Mouse (Mus musculus) spleen, postnatal 14 days (tissue): ENCODE measurements at regions not wholly inside any gene's neighbourhood (a gene's known extent, or its start where the extent isn't known, plus 50 kb on each side); places are given as distances from the start of the nearest gene placed in this dataset.
"Not testable (repeated sequence)": the region's sequence is repeated elsewhere in the genome, so short reads cannot be mapped to it uniquely, and the experiment has no call there.

ENCODE experiments used
- DNase-seq, 2 experiments: peaks; one replicate each; pipeline ENCODE4 v3.0.0; 2021 to 2022; ENCODE audit warnings: low spot score in 2 of 2

- DNase-seq: no peak
Measured at GRCm38 (mm10) chr12:117379103-117379850, 137.0 kb upstream of the Rapgef5 start.

GRCm38 (mm10) chr12:117380836-117381235 lies 135.4 kb upstream of the Rapgef5 start:
- no peak for DNase-seq

- DNase-seq: not testable (repeated sequence)
Measured at GRCm38 (mm10) chr12:117382727-117383126, 133.6 kb upstream of the Rapgef5 start.

GRCm38 (mm10) chr12:117385072-117385666 lies 131.1 kb upstream of the Rapgef5 start:
- DNase-seq: peak; percentile 50 to 71

- no peak for DNase-seq
Measured at GRCm38 (mm10) chr12:117385697-117386096, 130.6 kb upstream of the Rapgef5 start.

- DNase-seq: no peak
Measured at GRCm38 (mm10) chr12:117386957-117387356, 129.3 kb upstream of the Rapgef5 start.

- DNase-seq: no peak
Measured at GRCm38 (mm10) chr12:117389516-117390347, 126.5 kb upstream of the Rapgef5 start.

GRCm38 (mm10) chr12:117397512-117397911 lies 118.8 kb upstream of the Rapgef5 start:
- no peak for DNase-seq

- peak; percentile 9 to 50 for DNase-seq
Measured at GRCm38 (mm10) chr12:117403513-117404156, 112.6 kb upstream of the Rapgef5 start.

GRCm38 (mm10) chr12:117404157-117404752 lies 112.0 kb upstream of the Rapgef5 start:
- DNase-seq: no peak

GRCm38 (mm10) chr12:117406832-117407231 lies 109.4 kb upstream of the Rapgef5 start:
- DNase-seq: no peak

- DNase-seq: no peak
Measured at GRCm38 (mm10) chr12:117410604-117411003, 105.7 kb upstream of the Rapgef5 start.

GRCm38 (mm10) chr12:117412257-117412656 lies 104.0 kb upstream of the Rapgef5 start:
- DNase-seq: no peak

GRCm38 (mm10) chr12:117412779-117413505 lies 103.3 kb upstream of the Rapgef5 start:
- DNase-seq: no peak

- DNase-seq: no peak
Measured at GRCm38 (mm10) chr12:117414020-117414419, 102.3 kb upstream of the Rapgef5 start.

GRCm38 (mm10) chr12:117415146-117415545 lies 101.1 kb upstream of the Rapgef5 start:
- no peak for DNase-seq

- DNase-seq: no peak
Measured at GRCm38 (mm10) chr12:117417991-117418390, 98.3 kb upstream of the Rapgef5 start.

- no peak for DNase-seq
Measured at GRCm38 (mm10) chr12:117422315-117422978, 93.8 kb upstream of the Rapgef5 start.

GRCm38 (mm10) chr12:117425363-117426031 lies 90.8 kb upstream of the Rapgef5 start:
- no peak for DNase-seq

GRCm38 (mm10) chr12:117427431-117427830 lies 88.8 kb upstream of the Rapgef5 start:
- peak; percentile 11 to 40 for DNase-seq
